Mouse (Mus musculus): ENCODE data around the gene Gm7735.

Gene Gm7735

GRCm38 (mm10) chr16:89169190-89169589, at the start of gene Gm7735:
Gene Gm7735 (plus strand): TSS chr16:89169490.

GRCm38 (mm10) chr16:89140551-89140950, 28.7 kb upstream of the Gm7735 start, which contains the start of gene Gm6358:
Gene Gm6358 (plus strand): TSS chr16:89140851.
- WGBS: 94% methylated on average over 1 of the region's 1 CpGs

GRCm38 (mm10) chr16:89150786-89151185, 18.5 kb upstream of the Gm7735 start, which contains the start of gene Gm10061:
Gene Gm10061 (plus strand): TSS chr16:89151086.
- 96% methylated on average over 1 of the region's 1 CpGs for WGBS

GRCm38 (mm10) chr16:89157652-89158051, 11.6 kb upstream of the Gm7735 start, which contains the start of gene Gm9789:
Gene Gm9789 (plus strand): TSS chr16:89157952.
- WGBS: 92% methylated on average over 4 of the region's 4 CpGs

- WGBS: 79% methylated on average over 2 of the region's 2 CpGs
These were observed 5.1 kb downstream of the Gm7735 start, which contains the start of gene 1110057P08Rik for GRCm38 (mm10) chr16:89174435-89174834. Gene 1110057P08Rik (plus strand): TSS chr16:89174735.

GRCm38 (mm10) chr16:89188621-89189020, 19.3 kb downstream of the Gm7735 start:
- 86% methylated on average over 4 of the region's 4 CpGs for WGBS

GRCm38 (mm10) chr16:89205561-89205960, 36.3 kb downstream of the Gm7735 start, which contains the start of gene Krtap20-2:
Gene Krtap20-2 (plus strand): TSS chr16:89205861.
- 79% methylated on average over 1 of the region's 1 CpGs for WGBS
